20 mouse cellular contexts compared by ENCODE assay signal in the genomic region with DNA sequence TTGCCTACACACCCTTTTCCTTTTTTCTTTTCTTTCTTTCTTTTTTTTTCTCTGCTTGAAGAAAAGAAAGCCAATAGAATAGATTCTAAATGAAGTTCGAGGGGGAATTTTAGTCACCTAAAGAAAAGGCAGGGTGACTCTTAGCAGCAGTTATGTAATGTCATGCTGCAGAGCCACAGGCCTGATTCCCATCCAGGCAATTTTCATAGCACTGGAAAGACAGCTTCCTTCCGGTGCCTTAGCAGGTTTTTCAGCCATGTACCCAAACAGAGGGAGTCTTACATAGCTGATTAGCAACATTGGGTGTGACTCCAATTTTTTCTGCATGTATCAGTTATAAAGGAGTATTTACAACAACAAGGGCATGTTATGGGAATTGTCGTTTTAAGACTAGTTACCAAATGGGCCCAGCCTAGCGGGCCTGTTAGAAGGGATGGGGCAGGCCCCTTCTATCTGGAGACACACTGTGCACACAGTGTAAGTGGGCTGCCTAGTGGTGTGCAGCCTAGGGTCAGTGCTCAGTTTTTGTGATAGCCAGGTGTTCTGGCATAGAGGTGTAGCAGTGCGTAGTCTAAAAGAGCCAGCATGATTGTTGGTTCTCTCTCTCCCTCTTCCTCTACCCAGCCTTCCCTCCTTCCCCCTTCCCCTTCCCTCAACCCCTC. TPM values are rescaled to one million over a fixed set of nuclear protein-coding genes. Genes with fewer than 3 reads are reported as not detected.
A peak's percentile ranks its signal among the peaks of the same experiment; 100 is the strongest.
DNase-seq lines count a peak whose midpoint lies in the region; ATAC-seq and TF ChIP-seq lines count a peak whose summit lies in the region.
"Had no signal": no experiment of that assay in that cellular context is flagged by ENCODE, and none has a peak within 500 bp of the region (broad histone marks: within the 10 kb centered on the region; RNA-seq: fewer than 3 reads in every experiment).

No protein-coding gene starts in this region.

- no peak for ATAC-seq in intestine, postnatal 0 days
- ATAC-seq: forebrain, embryonic 15.5 days had no signal

- no peaks in the 10 kb centered on the region for H3K27me3 ChIP-seq in heart, embryonic 10.5 days (ENCODE audit: insufficient read depth, poor library complexity, severe bottlenecking)
- no peaks in the 10 kb centered on the region for H3K27me3 ChIP-seq in intestine, postnatal 0 days (replicated peaks; ENCODE audit: control insufficient read depth, insufficient read depth, low read length)
- H3K27me3 ChIP-seq: embryonic facial prominence, embryonic 12.5 days; forebrain, embryonic 15.5 days; heart, embryonic 12.5 days; hindbrain, embryonic 15.5 days; limb, embryonic 12.5 days; neural tube, embryonic 13.5 days had no signal

- H3K27ac ChIP-seq in heart, embryonic 10.5 days = peak overlapping the region; percentile 53; the same call in 1 of the 2 replicates
- no peak overlapping the region for H3K27ac ChIP-seq in intestine, postnatal 0 days (ENCODE audit: low read depth, low read length)
- H3K27ac ChIP-seq: embryonic facial prominence, embryonic 12.5 days; forebrain, embryonic 15.5 days; hindbrain, embryonic 15.5 days; neural tube, embryonic 13.5 days had no signal

- no peak for TF ChIP-seq CTCF in intestine, postnatal 0 days (IDR thresholded peaks at IDR 0.05; ENCODE audit: low read depth)

- no peak overlapping the region for H3K9ac ChIP-seq in intestine, postnatal 0 days (ENCODE audit: low read depth, low read length)
- H3K9ac ChIP-seq: embryonic facial prominence, embryonic 12.5 days; forebrain, embryonic 15.5 days; hindbrain, embryonic 15.5 days; limb, embryonic 12.5 days had no signal

- DNase-seq in heart, embryonic 10.5 days (ENCODE audit: low spot score) = no peak
- DNase-seq in heart, adult 8-10 months (ENCODE audit: low spot score) = no peak
- DNase-seq in left cerebral cortex, adult 11 months (ENCODE audit: low spot score) = peak; percentile 37
- DNase-seq in left cerebral cortex, postnatal 10 days (ENCODE audit: extremely low spot score in 1 of 2, low spot score in 2 of 2) = no peak
- peak; percentile 45 to 62 for DNase-seq in right cerebral cortex, adult 2 months (ENCODE audit: low spot score in 2 of 2)
- no peak for DNase-seq in right cerebral cortex, postnatal 4 days
- DNase-seq: adrenal gland, postnatal 10 days; cerebellum, adult 8-10 months; gastrocnemius, postnatal 10 days; kidney, adult 11 months; kidney, postnatal 10 days; lung, adult 18-20 months; thymus, adult 2 months had no signal

- no peak overlapping the region for H3K4me2 ChIP-seq in intestine, postnatal 0 days (replicated peaks; ENCODE audit: low read depth)
- H3K4me2 ChIP-seq: embryonic facial prominence, embryonic 12.5 days; forebrain, embryonic 15.5 days; heart, embryonic 12.5 days; hindbrain, embryonic 15.5 days; limb, embryonic 12.5 days; neural tube, embryonic 13.5 days had no signal

- H3K36me3 ChIP-seq in heart, embryonic 10.5 days = peaks cover 21% of the 10 kb centered on the region
- H3K36me3 ChIP-seq in intestine, postnatal 0 days (ENCODE audit: control insufficient read depth, insufficient read depth) = 0 out of 2 replicates have a peak, but pooled peaks cover 6% of the 10 kb centered on the region
- H3K36me3 ChIP-seq: embryonic facial prominence, embryonic 12.5 days; forebrain, embryonic 15.5 days; hindbrain, embryonic 15.5 days had no signal

- H3K4me1 ChIP-seq in heart, embryonic 10.5 days = peaks cover 48% of the 10 kb centered on the region
- H3K4me1 ChIP-seq in intestine, postnatal 0 days (replicated peaks; ENCODE audit: control insufficient read depth, insufficient read depth, low read length) = peaks cover 2% of the 10 kb centered on the region; the same call in 1 of the 2 replicates
- H3K4me1 ChIP-seq: forebrain, embryonic 15.5 days had no signal

- H3K9me3 ChIP-seq in heart, embryonic 10.5 days = no peaks in the 10 kb centered on the region
- no peaks in the 10 kb centered on the region for H3K9me3 ChIP-seq in intestine, postnatal 0 days (ENCODE audit: control insufficient read depth)
- H3K9me3 ChIP-seq: embryonic facial prominence, embryonic 12.5 days; forebrain, embryonic 15.5 days; heart, embryonic 12.5 days; hindbrain, embryonic 15.5 days; limb, embryonic 12.5 days; neural tube, embryonic 13.5 days had no signal

- H3K4me3 ChIP-seq in heart, embryonic 10.5 days = no peak overlapping the region
- no peak overlapping the region for H3K4me3 ChIP-seq in intestine, postnatal 0 days (ENCODE audit: low read depth, low read length)
- H3K4me3 ChIP-seq: embryonic facial prominence, embryonic 12.5 days; forebrain, embryonic 15.5 days; heart, embryonic 12.5 days; hindbrain, embryonic 15.5 days; limb, embryonic 12.5 days; neural tube, embryonic 13.5 days had no signal

- intact Hi-C loops in left cerebral cortex, postnatal 10 days (cut with DNase I) = no loop called here

- WGBS in heart, embryonic 10.5 days = 87% methylated on average over 5 of the region's 5 CpGs
- WGBS in intestine, postnatal 0 days = 89% methylated on average over 5 of the region's 5 CpGs

RNA-seq across cellular contexts. Expression of a gene that starts 45.5 kb away (rescaled TPM):
- 226 and 259 TPM in 2 replicates for polyA plus RNA-seq in heart, embryonic 10.5 days (2016; fragmentation: Nextera tagmentation; extraction: Ambion mirVana)
- total RNA-seq in heart, adult 8-10 months (2022) = 100 to 1,000 TPM; 214 to 247 (median 224) TPM
- total RNA-seq in left cerebral cortex, postnatal 10 days (2021) = 10 to 100 TPM; 95.0 to 98.5 TPM
- polyA plus RNA-seq in intestine, postnatal 0 days (2015; fragmentation: Nextera tagmentation; extraction: Ambion mirVana) = 114 and 116 TPM in 2 replicates

RNA-seq across cellular contexts. Expression of a gene that starts 46.3 kb away (rescaled TPM):
- polyA plus RNA-seq in heart, embryonic 10.5 days (2016; fragmentation: Nextera tagmentation; extraction: Ambion mirVana) = 5.1 and 8.2 TPM in 2 replicates
- 1 to 10 TPM in 2 of 4 experiments, under 1 TPM in 2; 0.46 to 1.2 (median 0.89) TPM for total RNA-seq in heart, adult 8-10 months (2022)
- total RNA-seq in left cerebral cortex, postnatal 10 days (2021) = 1 to 10 TPM; 3.7 to 3.8 TPM
- 78.2 and 81.3 TPM in 2 replicates for polyA plus RNA-seq in intestine, postnatal 0 days (2015; fragmentation: Nextera tagmentation; extraction: Ambion mirVana)

RNA-seq across cellular contexts. Expression of a gene that starts 58.8 kb away (rescaled TPM):
- polyA plus RNA-seq in heart, embryonic 10.5 days (2016; fragmentation: Nextera tagmentation; extraction: Ambion mirVana) = 51.1 and 55.2 TPM in 2 replicates
- total RNA-seq in heart, adult 8-10 months (2022) = 100 to 1,000 TPM; 272 to 302 (median 297) TPM
- total RNA-seq in left cerebral cortex, postnatal 10 days (2021) = 100 to 1,000 TPM; 213 to 225 TPM
- 61.3 and 68.5 TPM in 2 replicates for polyA plus RNA-seq in intestine, postnatal 0 days (2015; fragmentation: Nextera tagmentation; extraction: Ambion mirVana)

Comparison
In these comparisons a context has a peak if more than half of its experiments do, and no peak if none do; other contexts are left out.
1. DNase-seq: peak in left cerebral cortex, adult 11 months (single experiment) and right cerebral cortex, adult 2 months (2 of 2); none in heart, embryonic 10.5 days (single experiment), heart, adult 8-10 months (single experiment), left cerebral cortex, postnatal 10 days (0 of 2) and right cerebral cortex, postnatal 4 days (single experiment).